Mouse (Mus musculus) MEL (cell line): Measurements from ENCODE around the gene Gm38431.

Experiments
- MXI1 ChIP-seq: IDR thresholded peaks from 2 replicates; pipeline ENCODE4 v1.6.1; 2011; ENCODE audit warnings: mild to moderate bottlenecking, low read depth, low read length, improper control_type of control experiment
- POLR2A ChIP-seq, 2 experiments: IDR thresholded peaks; 2 replicates each; pipeline ENCODE4 v1.6.1; 2011 to 2012; ENCODE audit warnings: low read length in 2 of 2, mild to moderate bottlenecking in 2 of 2, control low read depth in 1 of 2, improper control_type of control experiment in 1 of 2, low read depth in 1 of 2, moderate library complexity in 1 of 2; ENCODE audit not compliant: control insufficient read depth in 1 of 2, insufficient read depth in 1 of 2, poor library complexity in 1 of 2

- no peak for TF ChIP-seq POLR2A (IDR thresholded peaks at IDR 0.05; ENCODE audit: control insufficient read depth in 1 of 2, insufficient read depth in 1 of 2, low read depth in 1 of 2, low read length in 2 of 2, poor library complexity in 1 of 2)
- no peak for TF ChIP-seq MXI1
Measured at GRCm38 (mm10) chr9:21135329-21135890, 43.6 kb upstream of the Gm38431 start.
